Comparison of ENCODE assay signal across 8 mouse cellular contexts in genomic region chr5:43868711-43869600, GRCm38 (mm10). TPM values are rescaled to one million over a fixed set of nuclear protein-coding genes. Genes with fewer than 3 reads are reported as not detected.
A peak's percentile ranks its signal among the peaks of the same experiment; 100 is the strongest.
DNase-seq lines count a peak whose midpoint lies in the region; ATAC-seq and TF ChIP-seq lines count a peak whose summit lies in the region.

No protein-coding gene starts in this region.

- no peaks in the 10 kb centered on the region for H3K79me2 ChIP-seq in myocyte (ENCODE audit: control insufficient read depth, insufficient read depth)

- H3K4me3 ChIP-seq in cortical plate, adult 2 months (ENCODE audit: insufficient read depth, low read length): peak overlapping the region; percentile 43
- H3K4me3 ChIP-seq in intestine, embryonic 16.5 days (ENCODE audit: low read length): peak overlapping the region; percentile 49
- H3K4me3 ChIP-seq in liver, embryonic 13.5 days (replicated peaks): peak overlapping the region; percentile 48
- no peak overlapping the region for H3K4me3 ChIP-seq in myocyte

- peak; percentile 75 for ATAC-seq in intestine, embryonic 16.5 days
- peak; percentile 66 for ATAC-seq in liver, embryonic 13.5 days (ENCODE audit: low read depth)

- TF ChIP-seq POLR2A in cortical plate, adult 2 months (IDR thresholded peaks at IDR 0.05; ENCODE audit: extremely low read depth, insufficient read depth, low read length): no peak
- no peak for TF ChIP-seq POLR2A in myocyte (IDR thresholded peaks at IDR 0.05; ENCODE audit: insufficient read length, low read depth)

- no peaks in the 10 kb centered on the region for H3K36me3 ChIP-seq in intestine, embryonic 16.5 days (ENCODE audit: control insufficient read depth, insufficient read depth, low read length)
- no peaks in the 10 kb centered on the region for H3K36me3 ChIP-seq in liver, embryonic 13.5 days
- H3K36me3 ChIP-seq in myocyte (ENCODE audit: control insufficient read depth, insufficient read depth): no peaks in the 10 kb centered on the region

- WGBS in intestine, embryonic 16.5 days: 8% methylated on average over 28 of the region's 28 CpGs
- 3% methylated on average over 28 of the region's 28 CpGs for WGBS in liver, embryonic 13.5 days (ENCODE audit: insufficient replicate concordance)

- H3K4me1 ChIP-seq in cortical plate, adult 2 months (ENCODE audit: control insufficient read depth, insufficient read depth, low read length): peaks cover 1% of the 10 kb centered on the region; the same call in 1 of the 2 replicates
- peaks cover 11% of the 10 kb centered on the region for H3K4me1 ChIP-seq in intestine, embryonic 16.5 days (ENCODE audit: control insufficient read depth, insufficient read depth, low read length)
- peaks cover 11% of the 10 kb centered on the region for H3K4me1 ChIP-seq in liver, embryonic 13.5 days (replicated peaks)

- no peaks in the 10 kb centered on the region for H3K27me3 ChIP-seq in intestine, embryonic 16.5 days (replicated peaks; ENCODE audit: control insufficient read depth, insufficient read depth, low read length)
- 0 out of 2 replicates have a peak, but pooled peaks cover 4% of the 10 kb centered on the region for H3K27me3 ChIP-seq in liver, embryonic 13.5 days
- no peaks in the 10 kb centered on the region for H3K27me3 ChIP-seq in myocyte (ENCODE audit: control insufficient read depth, insufficient read depth, insufficient read length)

- peak; percentile 4 to 16 for DNase-seq in urinary bladder, adult 18-20 months (ENCODE audit: low spot score in 2 of 2)
- no peak for DNase-seq in urinary bladder, postnatal 10 days (ENCODE audit: low spot score)
- DNase-seq in heart, adult 18-20 months: peak; percentile 64 to 66
- DNase-seq in liver, embryonic 13.5 days: no peak
- DNase-seq in testis, postnatal 10 days (ENCODE audit: low spot score): peak; percentile 62

- TF ChIP-seq CTCF in cortical plate, adult 2 months (IDR thresholded peaks at IDR 0.05; ENCODE audit: extremely low read depth, insufficient read depth, low read length): no peak

- H3K9me3 ChIP-seq in intestine, embryonic 16.5 days (ENCODE audit: control insufficient read depth, low read length): no peaks in the 10 kb centered on the region
- no peaks in the 10 kb centered on the region for H3K9me3 ChIP-seq in liver, embryonic 13.5 days (replicated peaks)

- no peak overlapping the region for H3ac ChIP-seq in myocyte (ENCODE audit: control insufficient read depth, insufficient read length)

- no peak overlapping the region for H3K27ac ChIP-seq in cortical plate, adult 2 months (ENCODE audit: insufficient read depth, low read length)
- H3K27ac ChIP-seq in intestine, embryonic 16.5 days (ENCODE audit: low read length): peak overlapping the region; percentile 46
- peak overlapping the region; percentile 58 for H3K27ac ChIP-seq in liver, embryonic 13.5 days

- H3K9ac ChIP-seq in intestine, embryonic 16.5 days (ENCODE audit: low read depth, low read length): peak overlapping the region; percentile 70
- peak overlapping the region; percentile 52 for H3K9ac ChIP-seq in liver, embryonic 13.5 days

- H3K4me2 ChIP-seq in intestine, embryonic 16.5 days (ENCODE audit: low read depth, low read length): peak overlapping the region; percentile 83
- peak overlapping the region; percentile 62 for H3K4me2 ChIP-seq in liver, embryonic 13.5 days
- H3K4me2 ChIP-seq in myocyte (ENCODE audit: low read depth): peak overlapping the region; percentile 72

TF ChIP-seq in myocyte, 11 proteins besides CTCF, POLR2A, EP300 and RAD21:
- TF ChIP-seq SRF (IDR thresholded peaks at IDR 0.05; ENCODE audit: control insufficient read depth, insufficient read length, low read depth): no peak
- no peak for TF ChIP-seq USF1 (IDR thresholded peaks at IDR 0.05; ENCODE audit: low read depth)
- no peak for TF ChIP-seq REST (IDR thresholded peaks at IDR 0.05; ENCODE audit: insufficient read depth, insufficient read length)
- TF ChIP-seq POLR2AphosphoS2 (IDR thresholded peaks at IDR 0.05; ENCODE audit: insufficient read length, low read depth): no peak
- TF ChIP-seq MYOD1 (IDR thresholded peaks at IDR 0.05; ENCODE audit: control insufficient read depth in 1 of 3, insufficient read length in 2 of 3, low read depth in 2 of 3): no peak
- no peak for TF ChIP-seq MAX (IDR thresholded peaks at IDR 0.05; ENCODE audit: low read depth)
- no peak for TF ChIP-seq E2F4 (IDR thresholded peaks at IDR 0.05; ENCODE audit: insufficient read depth)
- no peak for TF ChIP-seq CEBPB (IDR thresholded peaks at IDR 0.05; ENCODE audit: insufficient read depth, poor library complexity, severe bottlenecking)
- TF ChIP-seq MYOG (IDR thresholded peaks at IDR 0.05; ENCODE audit: control insufficient read depth in 1 of 3, insufficient read depth in 1 of 3, insufficient read length in 2 of 3, low read depth in 2 of 3): no peak
- no peak for TF ChIP-seq TCF3 (IDR thresholded peaks at IDR 0.05; ENCODE audit: insufficient read length, low read depth)
- TF ChIP-seq TCF12 (IDR thresholded peaks at IDR 0.05; ENCODE audit: insufficient read depth, poor library complexity, severe bottlenecking): no peak

RNA-seq across cellular contexts. Expression of gene Cd38, which starts 0.6 kb away (rescaled TPM):
- 4.7 and 4.9 TPM in 2 replicates for polyA plus RNA-seq in cortical plate, adult 2 months (2012; rRNA removed)
- total RNA-seq in heart, adult 18-20 months (2021): 1 to 10 TPM; 5.8 to 6.3 TPM
- 12.6 and 14.4 TPM in 2 replicates for polyA plus RNA-seq in intestine, embryonic 16.5 days (2015; fragmentation: Nextera tagmentation; extraction: Ambion mirVana)
- 10.9 and 13.3 TPM in 2 replicates for polyA plus RNA-seq in liver, embryonic 13.5 days (2015; fragmentation: Nextera tagmentation; extraction: Ambion mirVana)
- polyA plus RNA-seq in myocyte (2012; fragmentation: generic; extraction: Trizol): 0.10 TPM

RNA-seq across cellular contexts. Expression of gene Gm7879, which starts 44.0 kb away (rescaled TPM):
- 0.42 and 0.72 TPM in 2 replicates for polyA plus RNA-seq in cortical plate, adult 2 months (2012; rRNA removed)
- 1 to 10 TPM; 4.6 to 7.9 TPM for total RNA-seq in heart, adult 18-20 months (2021)
- not detected in 2 replicates for polyA plus RNA-seq in intestine, embryonic 16.5 days (2015; fragmentation: Nextera tagmentation; extraction: Ambion mirVana)
- polyA plus RNA-seq in liver, embryonic 13.5 days (2015; fragmentation: Nextera tagmentation; extraction: Ambion mirVana): 0.23 and 0.31 TPM in 2 replicates
- polyA plus RNA-seq in myocyte (2012; fragmentation: generic; extraction: Trizol): 12.2 TPM

RNA-seq across cellular contexts. Expression of gene Fbxl5, which starts 47.5 kb away (rescaled TPM):
- 68.9 and 71.1 TPM in 2 replicates for polyA plus RNA-seq in cortical plate, adult 2 months (2012; rRNA removed)
- total RNA-seq in heart, adult 18-20 months (2021): 10 to 100 TPM; 39.0 to 42.3 TPM
- 57.1 and 59.9 TPM in 2 replicates for polyA plus RNA-seq in intestine, embryonic 16.5 days (2015; fragmentation: Nextera tagmentation; extraction: Ambion mirVana)
- 22.3 and 28.4 TPM in 2 replicates for polyA plus RNA-seq in liver, embryonic 13.5 days (2015; fragmentation: Nextera tagmentation; extraction: Ambion mirVana)
- polyA plus RNA-seq in myocyte (2012; fragmentation: generic; extraction: Trizol): 16.2 TPM

RNA-seq across cellular contexts. Expression of gene Bst1, which starts 50.3 kb away (rescaled TPM):
- polyA plus RNA-seq in cortical plate, adult 2 months (2012; rRNA removed): 0.11 and 0.17 TPM in 2 replicates
- total RNA-seq in heart, adult 18-20 months (2021): 1 to 10 TPM; 1.9 to 4.2 TPM
- 1.1 and 2.9 TPM in 2 replicates for polyA plus RNA-seq in intestine, embryonic 16.5 days (2015; fragmentation: Nextera tagmentation; extraction: Ambion mirVana)
- polyA plus RNA-seq in liver, embryonic 13.5 days (2015; fragmentation: Nextera tagmentation; extraction: Ambion mirVana): 0.16 and 0.35 TPM in 2 replicates
- polyA plus RNA-seq in myocyte (2012; fragmentation: generic; extraction: Trizol): not detected

Comparison
In these comparisons a context has a peak if more than half of its experiments do, and no peak if none do; other contexts are left out.
1. DNase-seq: peak in urinary bladder, adult 18-20 months (2 of 2), heart, adult 18-20 months (2 of 2) and testis, postnatal 10 days (single experiment); none in urinary bladder, postnatal 10 days (single experiment) and liver, embryonic 13.5 days (single experiment).
2. Peak in every context shown above with its lines, with median percentiles within 50 percentile points of each other: H3K4me2 ChIP-seq.